Mouse (Mus musculus) layer of hippocampus, postnatal 25 days (tissue): ENCODE results near the gene Ttl. TPM values are rescaled to one million over a fixed set of nuclear protein-coding genes. Genes with fewer than 3 reads are reported as not detected.

Source experiments
- DNase-seq, 2 experiments: peaks; one replicate each; pipeline ENCODE4 v3.0.0; 2022; ENCODE audit warnings: mixed read lengths in 2 of 2, low spot score in 1 of 2; ENCODE audit errors: extremely low spot score in 1 of 2
- total RNA-seq, 2 experiments: library from RNA; stranded (reverse); gene quantifications; 2 replicates each; pipeline ENCODE4 v1.2.3; 2021

The Ttl gene
- total RNA-seq, 2 experiments from 2014 or later = 32.8 to 35.2 TPM

- DNase-seq = no peak
These were observed 15.4 kb downstream of the Ttl start for GRCm38 (mm10) chr2:129081097-129081496.

GRCm38 (mm10) chr2:129083514-129083913 lies 17.8 kb downstream of the Ttl start:
- no peak for DNase-seq

GRCm38 (mm10) chr2:129084959-129085358 lies 19.2 kb downstream of the Ttl start:
- DNase-seq = peak in 1 of 2 experiments; percentile 42

- no peak for DNase-seq
These were observed 21.8 kb downstream of the Ttl start for GRCm38 (mm10) chr2:129087520-129087919.

- DNase-seq = no peak
These were observed 24.6 kb downstream of the Ttl start for GRCm38 (mm10) chr2:129090370-129090769.

GRCm38 (mm10) chr2:129092810-129093209 lies 27.1 kb downstream of the Ttl start:
- DNase-seq = no peak

- no peak for DNase-seq
These were observed 28.4 kb downstream of the Ttl start for GRCm38 (mm10) chr2:129093926-129094724.

- peak; percentile 71 to 81 for DNase-seq
These were observed 35.1 kb downstream of the Ttl start, which contains the start of gene Polr1b for GRCm38 (mm10) chr2:129100784-129101310. TSS of gene Polr1b (plus strand) at chr2:129100995.

- no peak for DNase-seq
These were observed 47.2 kb downstream of the Ttl start for GRCm38 (mm10) chr2:129112924-129113323.

GRCm38 (mm10) chr2:129115706-129116367 lies 50.1 kb downstream of the Ttl start:
- DNase-seq = no peak

GRCm38 (mm10) chr2:129116368-129116739 lies 50.6 kb downstream of the Ttl start:
- DNase-seq = no peak

GRCm38 (mm10) chr2:129118061-129118460 lies 52.3 kb downstream of the Ttl start:
- DNase-seq = no peak

- no peak for DNase-seq
These were observed 56.2 kb downstream of the Ttl start for GRCm38 (mm10) chr2:129121986-129122385.

GRCm38 (mm10) chr2:129129412-129129929 lies 63.7 kb downstream of the Ttl start, which contains the start of gene Chchd5:
TSS of gene Chchd5 (plus strand) at chr2:129129700.
- DNase-seq = peak; percentile 67 to 78

GRCm38 (mm10) chr2:129129987-129130545 lies 64.3 kb downstream of the Ttl start:
- peak in 1 of 2 experiments; percentile 21 for DNase-seq

- no peak for DNase-seq
These were observed 65.0 kb downstream of the Ttl start for GRCm38 (mm10) chr2:129130776-129131175.

GRCm38 (mm10) chr2:129132231-129132630 lies 66.5 kb downstream of the Ttl start:
- DNase-seq = no peak

- no peak for DNase-seq
These were observed 67.5 kb downstream of the Ttl start for GRCm38 (mm10) chr2:129133006-129133805.

- no peak for DNase-seq
These were observed 74.2 kb downstream of the Ttl start for GRCm38 (mm10) chr2:129139906-129140305.
